Mouse (Mus musculus): ENCODE data around the gene Stt3a. TPM values are rescaled to one million over a fixed set of nuclear protein-coding genes. Genes with fewer than 3 reads are reported as not detected.

Gene Stt3a
- 220 TPM for polyA plus RNA-seq (2014; fragmentation: Illumina TruSeq; extraction: RNeasy Lipid Tissue Mini Kit (QIAGEN cat#74804); ENCODE audit: low read depth, low replicate concordance)

DNA sequence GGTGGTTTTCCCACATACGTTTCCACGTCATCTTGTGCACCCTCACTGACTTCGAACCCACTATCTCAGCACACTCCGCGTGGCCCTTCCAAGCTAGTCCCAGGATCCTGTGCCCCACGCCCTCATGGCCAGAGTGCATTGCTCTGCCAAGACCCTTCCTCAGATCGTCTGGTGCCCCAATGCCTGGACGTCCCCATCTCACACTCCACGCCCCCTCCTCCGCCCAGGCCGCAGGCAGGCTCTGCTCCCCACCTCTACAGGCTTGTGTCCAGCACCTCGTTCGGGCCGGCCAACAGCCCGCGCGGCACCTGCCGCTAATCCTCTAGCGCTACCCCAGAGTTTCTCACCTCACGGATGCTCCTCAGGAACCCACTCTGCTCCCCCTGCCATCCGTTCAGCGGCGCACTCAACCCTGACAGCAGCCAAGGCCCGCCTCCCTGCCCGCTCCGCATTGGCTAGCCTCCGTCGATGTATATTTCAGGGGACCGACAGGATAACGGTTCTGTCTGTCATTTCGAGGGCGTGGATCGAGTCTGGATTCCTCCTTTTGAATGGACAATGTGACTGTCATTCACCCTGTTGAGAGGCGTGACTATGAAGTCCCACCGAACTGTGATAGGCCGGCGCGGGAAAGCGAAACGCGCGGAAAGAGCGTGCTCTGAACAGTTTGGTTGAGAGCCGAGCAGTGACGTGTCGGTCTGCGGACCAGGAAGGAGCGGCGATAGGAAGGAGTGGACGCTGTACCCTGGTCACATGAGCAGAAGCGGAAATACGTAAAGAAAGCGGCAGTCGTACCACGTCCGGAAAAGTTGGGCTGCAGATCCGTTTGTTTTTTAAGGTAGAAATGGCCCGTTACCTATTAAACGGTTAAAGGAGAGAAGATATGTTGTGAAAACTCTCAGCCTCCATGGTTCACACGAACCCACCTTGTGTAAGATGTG lies at the start of gene Stt3a:
Gene Stt3a, minus strand, starts transcription at position 477 of the 941 bp plus-strand sequence.

GRCm38 (mm10) chr9:36796781-36797555 lies 29.5 kb upstream of the Stt3a start, which contains the start of gene Ei24:
Gene Ei24 (minus strand): TSS chr9:36797393.

DNA sequence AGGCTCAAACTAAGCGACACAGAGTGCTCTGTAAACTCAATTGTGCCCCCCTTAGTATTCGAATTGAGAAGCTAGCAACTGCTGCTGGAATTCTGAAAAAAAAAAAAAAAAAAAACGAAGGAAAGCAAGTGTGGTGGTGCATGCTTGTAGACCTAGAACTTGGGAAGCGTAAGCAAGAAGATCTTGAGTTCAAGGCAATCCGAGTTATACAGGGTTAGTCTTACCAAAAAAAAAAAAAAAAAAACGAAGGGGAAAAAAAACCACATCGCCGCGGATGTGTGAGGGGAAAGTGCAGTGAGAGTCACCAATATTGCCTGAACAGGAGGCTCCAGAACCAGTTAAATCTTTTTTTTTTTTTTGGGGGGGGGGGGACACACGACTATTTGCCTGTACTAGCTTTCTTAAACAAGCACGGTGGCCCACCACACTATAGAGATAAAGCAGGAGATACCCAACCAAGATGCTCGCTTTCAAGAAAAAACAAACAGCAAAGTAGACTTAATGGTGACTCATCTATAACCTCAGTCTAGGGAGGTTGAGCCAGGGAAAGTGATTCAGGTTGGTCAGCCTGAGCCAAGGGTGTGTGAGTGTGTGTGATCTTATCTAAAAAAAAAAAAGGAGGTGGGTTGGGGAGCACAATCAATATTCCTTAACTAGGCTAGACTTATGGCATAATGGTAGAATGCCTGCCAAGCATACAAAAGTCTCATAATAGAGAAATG lies 40.3 kb downstream of the Stt3a start, which contains the start of gene Chek1:
Gene Chek1, minus strand, starts transcription at position 32 of the 722 bp plus-strand sequence.

GRCm38 (mm10) chr9:36692920-36693319 lies 74.6 kb downstream of the Stt3a start, which contains the start of gene Acrv1:
Gene Acrv1 (plus strand): TSS chr9:36693220.

Other genes starting within 250 kb of the Stt3a start
- not detected for gene Gm5615, start 225.7 kb downstream of the Stt3a start, polyA plus RNA-seq (2014; fragmentation: Illumina TruSeq; extraction: RNeasy Lipid Tissue Mini Kit (QIAGEN cat#74804); ENCODE audit: low read depth, low replicate concordance)
- gene Gm17689, start 185.0 kb downstream of the Stt3a start, polyA plus RNA-seq (2014; fragmentation: Illumina TruSeq; extraction: RNeasy Lipid Tissue Mini Kit (QIAGEN cat#74804); ENCODE audit: low read depth, low replicate concordance), result not detected
- 0.39 TPM for gene A630095E13Rik, start 124.3 kb downstream of the Stt3a start, polyA plus RNA-seq (2014; fragmentation: Illumina TruSeq; extraction: RNeasy Lipid Tissue Mini Kit (QIAGEN cat#74804); ENCODE audit: low read depth, low replicate concordance)
- 502 TPM for gene Acrv1, start 74.5 kb downstream of the Stt3a start, polyA plus RNA-seq (2014; fragmentation: Illumina TruSeq; extraction: RNeasy Lipid Tissue Mini Kit (QIAGEN cat#74804); ENCODE audit: low read depth, low replicate concordance)
- 42.3 TPM for gene Chek1, start 40.6 kb downstream of the Stt3a start, polyA plus RNA-seq (2014; fragmentation: Illumina TruSeq; extraction: RNeasy Lipid Tissue Mini Kit (QIAGEN cat#74804); ENCODE audit: low read depth, low replicate concordance)
- gene Ei24, start 29.7 kb upstream of the Stt3a start, polyA plus RNA-seq (2014; fragmentation: Illumina TruSeq; extraction: RNeasy Lipid Tissue Mini Kit (QIAGEN cat#74804); ENCODE audit: low read depth, low replicate concordance), result 45.5 TPM
- gene Fez1, start 54.2 kb upstream of the Stt3a start, polyA plus RNA-seq (2014; fragmentation: Illumina TruSeq; extraction: RNeasy Lipid Tissue Mini Kit (QIAGEN cat#74804); ENCODE audit: low read depth, low replicate concordance), result 10.2 TPM

All from testis, adult 10 weeks (tissue).